Comparison of ENCODE assay signal across 8 mouse cellular contexts in the genomic region with DNA sequence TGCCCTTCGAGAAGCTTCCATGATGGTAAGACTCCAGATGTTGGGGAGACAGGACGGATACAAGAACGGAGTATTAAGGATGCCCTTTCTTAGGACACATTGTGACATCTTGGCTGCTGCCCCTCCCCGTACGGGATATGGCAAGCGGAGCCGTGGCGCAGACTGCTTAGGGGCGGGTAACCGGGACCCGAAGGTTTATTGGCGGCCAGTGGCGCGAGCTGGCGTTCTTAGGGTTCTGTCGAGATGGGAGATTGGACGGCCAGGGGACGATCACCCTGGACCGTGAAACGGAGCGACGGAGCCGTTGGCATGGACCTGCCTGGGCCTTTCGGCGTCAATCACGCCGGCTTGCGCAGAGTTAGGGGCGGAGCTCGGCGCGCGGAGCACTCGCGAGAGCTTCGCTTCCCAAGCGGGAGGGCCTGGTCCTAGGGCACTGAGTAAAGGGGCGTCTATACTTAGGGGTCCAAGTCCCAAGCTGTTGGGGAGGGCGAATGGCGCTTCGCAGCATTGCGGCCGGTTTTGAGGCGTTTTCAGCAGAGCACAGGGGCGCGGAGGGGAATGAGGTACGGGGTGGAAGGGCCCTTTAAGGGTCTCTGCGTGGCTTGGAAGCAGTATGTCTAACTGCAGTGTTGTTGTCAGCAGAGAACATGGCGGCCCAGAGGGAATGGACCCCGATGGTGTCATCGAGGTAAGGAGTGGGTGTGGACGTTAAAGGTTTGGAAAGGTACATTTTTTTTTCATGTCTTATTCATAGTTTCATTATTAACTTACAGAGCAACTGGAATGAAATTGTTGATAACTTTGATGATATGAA. TPM values are rescaled to one million over a fixed set of nuclear protein-coding genes. Genes with fewer than 3 reads are reported as not detected.
DNase-seq lines count a peak whose midpoint lies in the region; ATAC-seq lines count a peak whose summit lies in the region.

No protein-coding gene starts in this region.

- H3K27me3 ChIP-seq in hindbrain, embryonic 15.5 days = no peaks in the 10 kb centered on the region

- under 1% methylated on average over 52 of the region's 52 CpGs for WGBS in hindbrain, embryonic 15.5 days

- ATAC-seq in hindbrain, embryonic 15.5 days (ENCODE audit: low FRiP score, low read depth) = peak; percentile 89

- peak overlapping the region; percentile 96 for H3K4me2 ChIP-seq in hindbrain, embryonic 15.5 days

- peak overlapping the region; percentile 95 for H3K9ac ChIP-seq in hindbrain, embryonic 15.5 days

- H3K27ac ChIP-seq in hindbrain, embryonic 15.5 days (replicated peaks) = peak overlapping the region; percentile 99

- peak overlapping the region; percentile 74 for H3K4me3 ChIP-seq in hindbrain, embryonic 15.5 days

- H3K36me3 ChIP-seq in hindbrain, embryonic 15.5 days = peaks cover 42% of the 10 kb centered on the region

- DNase-seq in R1 (ENCODE audit: low read depth, low spot score) = peak; percentile 86
- peak; percentile 71 to 84 for DNase-seq in cerebellum, postnatal 4 days (ENCODE audit: low spot score in 2 of 2)
- peak; percentile 83 for DNase-seq in gastrocnemius, adult 18-20 months (ENCODE audit: low spot score)
- peak; percentile 76 to 77 for DNase-seq in left cerebral cortex, adult 18-20 months (ENCODE audit: low spot score in 2 of 2)
- peak; percentile 91 to 92 for DNase-seq in lung, postnatal 4 days
- DNase-seq in retina, postnatal 7 days (ENCODE audit: low read depth, low spot score) = peak; percentile 65
- DNase-seq in urinary bladder, adult 18-20 months (ENCODE audit: low spot score in 2 of 2) = peak; percentile 71 to 82

- H3K4me1 ChIP-seq in hindbrain, embryonic 15.5 days (replicated peaks) = peaks cover 46% of the 10 kb centered on the region

- H3K9me3 ChIP-seq in hindbrain, embryonic 15.5 days = no peaks in the 10 kb centered on the region

RNA-seq across cellular contexts. Expression of gene Eif4a2, which starts 0.9 kb away (rescaled TPM):
- total RNA-seq in gastrocnemius, adult 18-20 months (2021) = 100 to 1,000 TPM; 405 to 416 TPM
- 323 and 324 TPM in 2 replicates for polyA plus RNA-seq in hindbrain, embryonic 15.5 days (2015; fragmentation: Nextera tagmentation; extraction: Ambion mirVana)
- 100 to 1,000 TPM; 894 to 957 TPM for total RNA-seq in left cerebral cortex, adult 18-20 months (2021)

RNA-seq across cellular contexts. Expression of gene Rfc4, which starts 19.4 kb away (rescaled TPM):
- total RNA-seq in gastrocnemius, adult 18-20 months (2021) = 1 to 10 TPM; 7.1 to 7.5 TPM
- 40.6 and 50.6 TPM in 2 replicates for polyA plus RNA-seq in hindbrain, embryonic 15.5 days (2015; fragmentation: Nextera tagmentation; extraction: Ambion mirVana)
- 1 to 10 TPM; 5.0 to 6.5 TPM for total RNA-seq in left cerebral cortex, adult 18-20 months (2021)

RNA-seq across cellular contexts. Expression of gene Adipoq, which starts 38.2 kb away (rescaled TPM):
- total RNA-seq in gastrocnemius, adult 18-20 months (2021) = 10 to 100 TPM; 10.9 to 32.0 TPM
- not detected in 2 replicates for polyA plus RNA-seq in hindbrain, embryonic 15.5 days (2015; fragmentation: Nextera tagmentation; extraction: Ambion mirVana)
- total RNA-seq in left cerebral cortex, adult 18-20 months (2021) = not detected

RNA-seq across cellular contexts. Expression of gene Kng1, which starts 50.5 kb away (rescaled TPM):
- total RNA-seq in gastrocnemius, adult 18-20 months (2021) = under 1 TPM in 1 of 2 experiments, not detected in 1; 0.74 TPM
- polyA plus RNA-seq in hindbrain, embryonic 15.5 days (2015; fragmentation: Nextera tagmentation; extraction: Ambion mirVana) = 0.39 TPM in 1 of 2 replicates, not detected in the other
- total RNA-seq in left cerebral cortex, adult 18-20 months (2021) = not detected

Comparison
In these comparisons a context has a peak if more than half of its experiments do, and no peak if none do; other contexts are left out.
1. Peak in every context shown above with its lines: DNase-seq, ATAC-seq, H3K4me3 ChIP-seq and H3K27ac ChIP-seq.
2. RNA of gene Adipoq, which starts 38.2 kb away (total RNA-seq): 10.9 to 32.0 TPM in gastrocnemius, adult 18-20 months; not detected in left cerebral cortex, adult 18-20 months; every median in the first group is over 10 times any median in the second.